Mouse (Mus musculus): ENCODE measurements at regions not wholly inside any gene's neighbourhood (a gene's known extent, or its start where the extent isn't known, plus 50 kb on each side); places are given as distances from the start of the nearest gene placed in this dataset.

- ATAC-seq (replicated peaks; ENCODE audit: poor library complexity): no peak
These were observed 72.9 kb upstream of the Gls start for GRCm38 (mm10) chr1:52305679-52306632.

GRCm38 (mm10) chr1:52302557-52302956 lies 69.5 kb upstream of the Gls start:
- peak; percentile 84 for ATAC-seq (replicated peaks; ENCODE audit: poor library complexity)

GRCm38 (mm10) chr1:52301266-52301665 lies 68.2 kb upstream of the Gls start:
- ATAC-seq (replicated peaks; ENCODE audit: poor library complexity): peak; percentile 73

- ATAC-seq (replicated peaks; ENCODE audit: poor library complexity): no peak
These were observed 66.5 kb upstream of the Gls start for GRCm38 (mm10) chr1:52299559-52299958.

GRCm38 (mm10) chr1:52298336-52298735 lies 65.3 kb upstream of the Gls start:
- peak; percentile 53 for ATAC-seq (replicated peaks; ENCODE audit: poor library complexity)

GRCm38 (mm10) chr1:52296178-52296577 lies 63.1 kb upstream of the Gls start:
- no peak for ATAC-seq (replicated peaks; ENCODE audit: poor library complexity)

- ATAC-seq (replicated peaks; ENCODE audit: poor library complexity): peak; percentile 55; the same call in 1 of the 2 replicates
These were observed 61.5 kb upstream of the Gls start for GRCm38 (mm10) chr1:52294521-52294920.

- ATAC-seq (replicated peaks; ENCODE audit: poor library complexity): no peak
These were observed 60.5 kb upstream of the Gls start for GRCm38 (mm10) chr1:52293393-52294099.
